ENCODE assay signal across 8 mouse cellular contexts in genomic region chr10:128748252-128748864, GRCm38 (mm10). TPM values are rescaled to one million over a fixed set of nuclear protein-coding genes. Genes with fewer than 3 reads are reported as not detected.
DNase-seq lines count a peak whose midpoint lies in the region; ATAC-seq lines count a peak whose summit lies in the region.

No protein-coding gene starts in this region.

- no peaks in the 10 kb centered on the region for H3K36me3 ChIP-seq in hindbrain, embryonic 15.5 days

- peak overlapping the region; percentile 91 for H3K27ac ChIP-seq in hindbrain, embryonic 15.5 days (replicated peaks)

- DNase-seq in WW6 (ENCODE audit: low read depth, low spot score), result peak; percentile 78
- DNase-seq in cerebellum, postnatal 14 days, result peak; percentile 86 to 88
- DNase-seq in frontal cortex, postnatal 14 days (ENCODE audit: low spot score in 2 of 2), result peak; percentile 68 to 70
- DNase-seq in left cerebral cortex, adult 11 months (ENCODE audit: low spot score), result peak; percentile 67
- DNase-seq in lung, postnatal 36 days, result peak; percentile 84
- DNase-seq in right cerebral cortex, adult 18-20 months, result peak; percentile 78
- peak; percentile 76 for DNase-seq in urinary bladder, postnatal 14 days (ENCODE audit: low spot score)

- no peaks in the 10 kb centered on the region for H3K9me3 ChIP-seq in hindbrain, embryonic 15.5 days

- peak; percentile 92 for ATAC-seq in hindbrain, embryonic 15.5 days (ENCODE audit: low FRiP score, low read depth)

- peak overlapping the region; percentile 76 for H3K4me2 ChIP-seq in hindbrain, embryonic 15.5 days

- WGBS in hindbrain, embryonic 15.5 days, result under 1% methylated on average over 36 of the region's 37 CpGs

- peaks cover 12% of the 10 kb centered on the region for H3K27me3 ChIP-seq in hindbrain, embryonic 15.5 days

- peaks cover 40% of the 10 kb centered on the region for H3K4me1 ChIP-seq in hindbrain, embryonic 15.5 days (replicated peaks)

- H3K4me3 ChIP-seq in hindbrain, embryonic 15.5 days, result peak overlapping the region; percentile 59

- H3K9ac ChIP-seq in hindbrain, embryonic 15.5 days, result peak overlapping the region; percentile 90

RNA-seq across cellular contexts. Expression of gene Pym1, which starts 0.7 kb away (rescaled TPM):
- 44.5 and 47.0 TPM in 2 replicates for polyA plus RNA-seq in hindbrain, embryonic 15.5 days (2015; fragmentation: Nextera tagmentation; extraction: Ambion mirVana)

RNA-seq across cellular contexts. Expression of gene Dgka, which starts 3.7 kb away (rescaled TPM):
- polyA plus RNA-seq in hindbrain, embryonic 15.5 days (2015; fragmentation: Nextera tagmentation; extraction: Ambion mirVana), result 7.7 and 8.9 TPM in 2 replicates

RNA-seq across cellular contexts. Expression of gene Mmp19, which starts 42.4 kb away (rescaled TPM):
- polyA plus RNA-seq in hindbrain, embryonic 15.5 days (2015; fragmentation: Nextera tagmentation; extraction: Ambion mirVana), result 0.73 and 0.98 TPM in 2 replicates

RNA-seq across cellular contexts. Expression of gene Cdk2, which starts 43.5 kb away (rescaled TPM):
- 22.4 and 23.5 TPM in 2 replicates for polyA plus RNA-seq in hindbrain, embryonic 15.5 days (2015; fragmentation: Nextera tagmentation; extraction: Ambion mirVana)

RNA-seq across cellular contexts. Expression of gene Pmel, which starts 44.4 kb away (rescaled TPM):
- polyA plus RNA-seq in hindbrain, embryonic 15.5 days (2015; fragmentation: Nextera tagmentation; extraction: Ambion mirVana), result 0.62 and 1.1 TPM in 2 replicates

Comparison
In these comparisons a context has a peak if more than half of its experiments do, and no peak if none do; other contexts are left out.
1. Peak in every context shown above with its lines: DNase-seq, ATAC-seq, H3K4me3 ChIP-seq and H3K27ac ChIP-seq.